Mouse (Mus musculus): ENCODE measurements around the gene Bpifb9b.
"Not testable (repeated sequence)": the region's sequence is repeated elsewhere in the genome, so short reads cannot be mapped to it uniquely, and the experiment has no call there.

GRCm38 (mm10) chr2:154264397-154264796, 42.6 kb upstream of the Bpifb9b start:
- not testable (repeated sequence) for TF ChIP-seq CTCF (IDR thresholded peaks at IDR 0.05; ENCODE audit: borderline replicate concordance, insufficient read depth, low read depth, low read length); POLR2A (IDR thresholded peaks at IDR 0.05; ENCODE audit: borderline replicate concordance, insufficient read depth, low read length)
